Mouse (Mus musculus) kidney, embryonic 16.5 days (tissue): ENCODE measurements around the gene Opalin. TPM values are rescaled to one million over a fixed set of nuclear protein-coding genes. Genes with fewer than 3 reads are reported as not detected.
A peak's percentile ranks its signal among the peaks of the same experiment; 100 is the strongest.

Experiments used
- ATAC-seq: fragments of 200-750 bp; cut with Nextera tagmentation; 2 replicates; pipeline ENCODE4 v1.8.0; 2017; ENCODE audit warnings: moderate TSS enrichment; ENCODE audit not compliant: low FRiP score, low TSS enrichment
- H3K27ac ChIP-seq: fragments of 300-500 bp; sonication (generic); 2 replicates; pipeline ENCODE4 v1.5.1; 2014; ENCODE audit warnings: low read length
- H3K27me3 ChIP-seq: fragments of 300-500 bp; sonication (generic); 2 replicates; pipeline ENCODE4 v1.6.1; 2014; ENCODE audit warnings: low read length, control low read depth, mixed read lengths; ENCODE audit not compliant: insufficient read depth
- H3K36me3 ChIP-seq: fragments of 300-500 bp; sonication (generic); 2 replicates; pipeline ENCODE4 v1.6.1; 2014; ENCODE audit warnings: low read length, control low read depth, mixed read lengths; ENCODE audit not compliant: insufficient read depth
- H3K4me1 ChIP-seq: fragments of 300-500 bp; sonication (generic); 2 replicates; pipeline ENCODE4 v1.6.1; 2014; ENCODE audit warnings: low read length, control low read depth, mixed read lengths; ENCODE audit not compliant: insufficient read depth
- H3K4me2 ChIP-seq: fragments of 300-500 bp; sonication (generic); replicated peaks from 2 replicates; pipeline ENCODE4 v1.6.1; 2014; ENCODE audit warnings: low read depth, low read length
- H3K4me3 ChIP-seq: fragments of 300-500 bp; sonication (generic); 2 replicates; pipeline ENCODE4 v1.5.1; 2014; ENCODE audit warnings: mild to moderate bottlenecking, low read length
- H3K9ac ChIP-seq: fragments of 300-500 bp; sonication (generic); replicated peaks from 2 replicates; pipeline ENCODE4 v1.6.1; 2014; ENCODE audit warnings: low read length
- H3K9me3 ChIP-seq: fragments of 300-500 bp; sonication (generic); 2 replicates; pipeline ENCODE4 v1.6.1; 2016; ENCODE audit warnings: low read length, control low read depth
- WGBS: fragments of 180-500 bp; shearing (Covaris S2); extraction: QIAGEN DNeasy Blood & Tissue Kit; methylation state at CpG from one replicate; pipeline ENCODE4 v1.1.7; 2014; 5-methylcytosine and 5-hydroxymethylcytosine counted together
- polyA plus RNA-seq: library from polyadenylated mRNA; unstranded; fragments of >200 nt; fragmentation: Nextera tagmentation; extraction: Ambion mirVana; gene quantifications from 2 replicates; pipeline ENCODE4 v1.2.1, GENCODE M21; 2015

The Opalin gene
- polyA plus RNA-seq, 1 experiment from 2014 or later: not detected

- no peaks in the 10 kb centered on the region for H3K36me3 ChIP-seq
- peaks cover 8% of the 10 kb centered on the region; the same call in 1 of the 2 replicates for H3K4me1 ChIP-seq
- no peak for ATAC-seq
- no peak overlapping the region for H3K4me2 ChIP-seq
- H3K9me3 ChIP-seq: no peaks in the 10 kb centered on the region
- WGBS: 91% methylated on average over 7 of the region's 7 CpGs
- H3K27ac ChIP-seq: no peak overlapping the region
- H3K27me3 ChIP-seq: no peaks in the 10 kb centered on the region
- H3K4me3 ChIP-seq: no peak overlapping the region
- H3K9ac ChIP-seq: no peak overlapping the region
These were observed 31.8 kb upstream of the Opalin start for GRCm38 (mm10) chr19:41108666-41109065.

- H3K36me3 ChIP-seq: no peaks in the 10 kb centered on the region
- H3K9ac ChIP-seq: no peak overlapping the region
- no peak for ATAC-seq
- H3K4me2 ChIP-seq: no peak overlapping the region
- WGBS: 39% methylated on average over 8 of the region's 8 CpGs
- no peaks in the 10 kb centered on the region for H3K9me3 ChIP-seq
- no peak overlapping the region for H3K4me3 ChIP-seq
- peaks cover 2% of the 10 kb centered on the region; the same call in 1 of the 2 replicates for H3K4me1 ChIP-seq
- no peak overlapping the region for H3K27ac ChIP-seq
- no peaks in the 10 kb centered on the region for H3K27me3 ChIP-seq
These were observed 30.6 kb upstream of the Opalin start for GRCm38 (mm10) chr19:41107530-41107929.

- Histone ChIP-seq H3K9me3 (no peaks in the 10 kb centered on the region), H3K4me1 (no peaks in the 10 kb centered on the region), H3K9ac (no peak overlapping the region), H3K4me3 (no peak overlapping the region), H3K36me3 (no peaks in the 10 kb centered on the region), H3K4me2 (no peak overlapping the region), H3K27me3 (no peaks in the 10 kb centered on the region), H3K27ac (no peak overlapping the region)
- no peak for ATAC-seq
- WGBS: 49% methylated on average over 8 of the region's 8 CpGs
These were observed 28.0 kb upstream of the Opalin start for GRCm38 (mm10) chr19:41104922-41105321.

GRCm38 (mm10) chr19:41101390-41101789, 24.5 kb upstream of the Opalin start:
- Histone ChIP-seq H3K27me3 (no peaks in the 10 kb centered on the region), H3K36me3 (no peaks in the 10 kb centered on the region), H3K9ac (no peak overlapping the region), H3K4me3 (no peak overlapping the region), H3K9me3 (no peaks in the 10 kb centered on the region), H3K27ac (no peak overlapping the region), H3K4me2 (no peak overlapping the region), H3K4me1 (no peaks in the 10 kb centered on the region)
- no peak for ATAC-seq
- WGBS: 79% methylated on average over 8 of the region's 8 CpGs

GRCm38 (mm10) chr19:41100863-41101262, 23.9 kb upstream of the Opalin start:
- Histone ChIP-seq H3K4me1 (no peaks in the 10 kb centered on the region), H3K9me3 (no peaks in the 10 kb centered on the region), H3K27ac (no peak overlapping the region), H3K36me3 (no peaks in the 10 kb centered on the region), H3K9ac (no peak overlapping the region), H3K27me3 (no peaks in the 10 kb centered on the region), H3K4me2 (no peak overlapping the region), H3K4me3 (no peak overlapping the region)
- ATAC-seq: no peak
- WGBS: 91% methylated on average over 7 of the region's 7 CpGs

GRCm38 (mm10) chr19:41097038-41097437, 20.1 kb upstream of the Opalin start:
- no peak overlapping the region for H3K4me2 ChIP-seq
- H3K27ac ChIP-seq: no peak overlapping the region
- no peak overlapping the region for H3K4me3 ChIP-seq
- no peak overlapping the region for H3K9ac ChIP-seq
- H3K4me1 ChIP-seq: no peaks in the 10 kb centered on the region
- H3K9me3 ChIP-seq: no peaks in the 10 kb centered on the region
- 72% methylated on average over 4 of the region's 4 CpGs for WGBS
- ATAC-seq: no peak
- H3K36me3 ChIP-seq: no peaks in the 10 kb centered on the region
- H3K27me3 ChIP-seq: no peaks in the 10 kb centered on the region

GRCm38 (mm10) chr19:41091901-41092300, 15.0 kb upstream of the Opalin start:
- Histone ChIP-seq H3K9ac (no peak overlapping the region), H3K36me3 (no peaks in the 10 kb centered on the region), H3K4me2 (no peak overlapping the region), H3K4me3 (no peak overlapping the region), H3K27ac (no peak overlapping the region), H3K4me1 (no peaks in the 10 kb centered on the region; the same call in 1 of the 2 replicates), H3K27me3 (peaks cover 15% of the 10 kb centered on the region), H3K9me3 (no peaks in the 10 kb centered on the region)
- 75% methylated on average over 2 of the region's 2 CpGs for WGBS
- no peak for ATAC-seq

- Histone ChIP-seq H3K9ac (no peak overlapping the region), H3K4me3 (no peak overlapping the region), H3K9me3 (no peaks in the 10 kb centered on the region), H3K27ac (no peak overlapping the region), H3K36me3 (no peaks in the 10 kb centered on the region), H3K4me1 (no peaks in the 10 kb centered on the region; the same call in 1 of the 2 replicates), H3K4me2 (no peak overlapping the region), H3K27me3 (peaks cover 15% of the 10 kb centered on the region)
- no peak for ATAC-seq
- WGBS: 10% methylated on average over 5 of the region's 5 CpGs
These were observed 12.9 kb upstream of the Opalin start for GRCm38 (mm10) chr19:41089833-41090232.

- H3K27ac ChIP-seq: no peak overlapping the region
- H3K36me3 ChIP-seq: no peaks in the 10 kb centered on the region
- H3K9me3 ChIP-seq: no peaks in the 10 kb centered on the region
- H3K27me3 ChIP-seq: peaks cover 15% of the 10 kb centered on the region
- no peak for ATAC-seq
- H3K4me3 ChIP-seq: no peak overlapping the region
- no peaks in the 10 kb centered on the region; the same call in 1 of the 2 replicates for H3K4me1 ChIP-seq
- 38% methylated on average over 18 of the region's 18 CpGs for WGBS
- H3K9ac ChIP-seq: 0 out of 2 replicates have a peak overlapping the region, but pooled peaks have one; percentile 19
- peak overlapping the region; percentile 30 for H3K4me2 ChIP-seq
These were observed 11.6 kb upstream of the Opalin start for GRCm38 (mm10) chr19:41088491-41088890.

- peaks cover 15% of the 10 kb centered on the region for H3K27me3 ChIP-seq
These were observed 11.0 kb upstream of the Opalin start for GRCm38 (mm10) chr19:41087901-41088300.

More at GRCm38 (mm10) chr19:41087901-41088300, 11.0 kb upstream of the Opalin start:
- no peak for ATAC-seq
- H3K9me3 ChIP-seq: no peaks in the 10 kb centered on the region
- no peak overlapping the region for H3K27ac ChIP-seq
- no peak overlapping the region for H3K4me3 ChIP-seq
- no peak overlapping the region for H3K9ac ChIP-seq
- 23% methylated on average over 4 of the region's 4 CpGs for WGBS
- no peak overlapping the region; the same call in 1 of the 2 replicates for H3K4me2 ChIP-seq
- no peaks in the 10 kb centered on the region; the same call in 1 of the 2 replicates for H3K4me1 ChIP-seq
- no peaks in the 10 kb centered on the region for H3K36me3 ChIP-seq
